Mouse (Mus musculus) mature B cell (primary cell): ENCODE measurements around the gene Cd209a.
"Not testable (repeated sequence)": the region's sequence is repeated elsewhere in the genome, so short reads cannot be mapped to it uniquely, and the experiment has no call there.

Source experiments
- in situ Hi-C: fragments of 300-500 bp; cut with MboI; formaldehyde crosslinking; loops from 2 replicates; pipeline ENCODE4 v1.14.3; 2019

Gene Cd209a

GRCm38 (mm10) chr8:3748761-3749160, at the start of gene Cd209a:
Gene Cd209a, minus strand, starts transcription at chr8:3748984.
- in situ Hi-C loops, result no loop called here

DNA sequence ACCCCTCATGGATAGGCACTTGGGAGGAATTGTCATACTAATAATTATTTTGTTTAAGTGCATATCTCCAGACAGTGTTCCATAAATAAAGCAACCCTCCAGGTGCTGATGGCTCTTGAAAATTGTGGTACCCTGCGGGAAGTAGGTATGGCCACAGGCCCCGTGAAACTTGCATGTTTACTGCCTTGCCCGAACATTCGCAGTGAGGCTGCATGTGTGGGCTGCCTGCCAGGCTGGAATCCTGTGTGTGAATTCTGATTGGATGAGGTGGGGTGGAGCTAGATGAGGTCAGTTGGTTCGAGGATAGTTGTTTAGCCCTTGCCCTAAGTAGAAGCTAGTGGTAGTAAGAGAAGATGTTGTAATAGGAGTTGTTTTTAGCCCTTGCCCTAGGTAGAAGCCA, 19.9 kb upstream of the Cd209a start:
- in situ Hi-C loops, result not testable (repeated sequence)

- in situ Hi-C loops, result no loop called here
Observed at GRCm38 (mm10) chr8:3754261-3754850, 5.6 kb upstream of the Cd209a start.

- in situ Hi-C loops, result no loop called here
Observed at GRCm38 (mm10) chr8:3736947-3737346, 11.8 kb downstream of the Cd209a start.

- in situ Hi-C loops, result no loop called here
Observed at GRCm38 (mm10) chr8:3735599-3735998, 13.2 kb downstream of the Cd209a start.

DNA sequence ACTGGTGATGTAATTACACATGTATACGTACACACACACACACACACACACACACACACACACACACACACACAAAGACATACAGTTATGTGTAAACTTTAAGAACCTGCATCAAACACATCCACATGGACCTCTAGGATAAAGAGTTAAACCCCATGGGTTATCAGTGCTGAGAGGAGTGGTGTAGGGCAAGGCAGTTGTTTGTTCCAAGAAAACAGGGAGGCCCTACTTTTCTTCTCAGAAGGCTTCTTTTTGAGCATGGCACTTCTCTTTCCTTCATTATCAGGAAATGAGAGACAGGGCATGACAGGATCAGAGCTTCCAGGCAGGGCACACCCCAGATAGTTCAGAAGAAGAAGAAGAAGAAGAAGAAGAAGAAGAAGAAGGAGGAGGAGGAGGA, 14.7 kb downstream of the Cd209a start:
- in situ Hi-C loops, result no loop called here

- in situ Hi-C loops, result no loop called here
Observed at GRCm38 (mm10) chr8:3721041-3721440, 27.7 kb downstream of the Cd209a start.

- in situ Hi-C loops, result no loop called here
Observed at GRCm38 (mm10) chr8:3720551-3720950, 28.2 kb downstream of the Cd209a start, which contains the start of gene Clec4g. Gene Clec4g, minus strand, starts transcription at chr8:3720651.

GRCm38 (mm10) chr8:3718559-3718958, 30.2 kb downstream of the Cd209a start:
- in situ Hi-C loops, result no loop called here

DNA sequence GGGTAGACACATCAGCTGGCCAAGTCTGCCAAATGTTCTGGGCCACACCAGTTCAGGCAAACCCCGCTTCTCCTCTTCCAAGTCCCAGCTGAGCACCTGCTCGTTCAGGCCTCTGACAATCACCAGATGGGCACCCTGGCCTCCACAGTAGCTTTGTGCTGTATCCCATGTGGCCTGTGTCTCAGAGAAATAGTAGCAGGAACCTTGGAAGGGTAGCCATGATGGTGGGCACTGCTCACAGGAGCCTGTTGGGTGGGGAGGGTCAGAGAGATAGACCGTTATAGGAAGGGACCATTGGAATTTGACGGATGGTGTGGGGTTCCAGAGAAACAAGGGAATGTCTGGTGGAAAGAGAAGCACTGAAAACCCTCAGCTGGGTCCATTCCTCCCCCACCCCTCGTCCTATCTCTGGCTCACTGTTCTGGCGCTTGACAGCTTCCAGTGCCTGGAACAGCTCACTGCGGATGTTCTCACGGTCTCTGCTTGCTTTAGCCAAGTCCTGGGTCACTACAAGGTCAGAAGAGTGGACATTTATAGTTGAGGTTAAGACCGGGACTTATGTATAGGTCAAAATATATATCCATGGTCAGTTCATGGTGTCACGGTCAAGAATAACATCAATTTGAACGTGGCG, 31.3 kb downstream of the Cd209a start:
- in situ Hi-C loops, result no loop called here

DNA sequence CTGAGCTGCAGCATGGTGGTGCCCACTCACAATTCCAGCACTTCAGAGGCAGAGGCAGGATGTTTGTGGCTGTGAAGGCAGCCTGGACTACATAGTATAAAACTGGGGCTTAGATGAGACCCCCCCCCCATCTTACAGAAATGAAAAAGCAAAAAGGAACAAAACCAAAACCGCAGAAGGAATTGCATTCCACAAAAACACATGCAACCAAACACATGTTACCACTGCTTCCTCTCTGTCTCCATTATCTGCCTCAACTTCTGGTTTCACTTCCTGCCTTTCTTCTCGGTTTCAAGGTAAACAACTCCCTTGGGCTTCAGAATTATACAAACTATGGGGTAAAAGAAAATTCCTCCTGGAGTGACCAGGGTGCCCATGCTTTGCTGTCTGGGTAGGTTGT, 37.1 kb downstream of the Cd209a start:
- in situ Hi-C loops, result no loop called here

DNA sequence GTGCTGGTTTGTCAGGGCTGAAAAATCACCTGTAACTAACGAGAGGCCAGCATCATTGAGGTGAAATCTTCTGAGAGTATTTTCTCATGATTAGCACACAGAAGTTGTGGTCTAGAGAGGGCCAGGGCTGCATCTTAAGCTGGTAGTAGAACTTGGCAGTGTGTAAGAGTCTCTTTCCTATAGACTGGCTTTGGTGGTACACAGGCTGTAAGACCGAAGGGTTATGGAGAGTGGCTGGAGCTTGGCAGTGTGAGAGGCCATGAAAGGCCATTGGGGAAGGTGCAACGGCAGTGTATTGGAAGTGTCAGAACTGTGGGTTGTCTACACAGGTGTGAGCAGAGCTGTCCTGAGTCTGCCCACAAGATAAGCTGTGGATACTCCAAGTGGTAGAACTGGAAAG, 38.5 kb downstream of the Cd209a start:
- in situ Hi-C loops, result no loop called here

DNA sequence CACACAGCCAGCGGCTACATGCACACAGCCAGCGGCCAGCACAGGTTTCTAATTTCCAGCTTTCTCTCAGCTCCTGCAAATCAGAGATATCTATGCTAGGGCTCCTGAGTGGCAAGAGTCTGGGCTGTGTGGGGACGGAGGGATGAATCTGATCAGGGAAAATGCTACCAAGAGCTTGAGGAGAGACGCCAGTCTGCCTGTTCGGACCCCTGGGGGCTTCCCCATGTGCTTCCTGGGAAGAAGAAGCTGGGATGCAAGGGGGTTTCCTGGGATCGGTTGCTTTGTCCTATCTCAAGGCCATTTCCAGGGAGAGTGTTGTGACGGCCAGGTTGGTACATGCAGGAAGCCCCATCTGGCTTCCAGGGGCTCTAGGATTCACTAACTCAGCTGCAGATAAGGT, 41.2 kb downstream of the Cd209a start:
- in situ Hi-C loops, result loop anchor here (10.0 kb wide), 1 partner anchor 247 kb away; the partner anchor contains the start of gene Cd209c

DNA sequence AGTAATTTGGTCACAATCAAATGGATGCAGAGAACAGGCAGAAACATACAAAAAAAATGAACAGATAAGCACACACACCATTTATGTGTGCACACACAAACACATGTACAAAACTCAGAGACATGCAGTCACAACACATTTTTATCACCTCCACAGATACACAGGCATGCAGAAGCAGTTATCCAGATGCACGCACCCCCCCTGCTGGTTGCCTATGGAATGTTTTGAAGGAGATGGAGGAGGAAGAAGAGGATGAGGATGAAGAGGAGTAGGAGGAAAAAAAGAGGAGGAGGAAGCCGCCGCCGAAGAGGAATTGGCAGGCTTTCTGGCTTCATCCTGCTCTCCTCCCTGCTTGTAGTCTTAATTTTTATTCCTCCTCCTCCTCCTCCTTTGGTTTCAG, 43.1 kb downstream of the Cd209a start:
- in situ Hi-C loops, result loop anchor here (10.0 kb wide), 1 partner anchor 249 kb away; the partner anchor contains the start of gene Cd209c

- in situ Hi-C loops, result loop anchor here (10.0 kb wide), 1 partner anchor 253 kb away; the partner anchor contains the start of gene Cd209c
Observed at GRCm38 (mm10) chr8:3701491-3701890, 47.3 kb downstream of the Cd209a start.

DNA sequence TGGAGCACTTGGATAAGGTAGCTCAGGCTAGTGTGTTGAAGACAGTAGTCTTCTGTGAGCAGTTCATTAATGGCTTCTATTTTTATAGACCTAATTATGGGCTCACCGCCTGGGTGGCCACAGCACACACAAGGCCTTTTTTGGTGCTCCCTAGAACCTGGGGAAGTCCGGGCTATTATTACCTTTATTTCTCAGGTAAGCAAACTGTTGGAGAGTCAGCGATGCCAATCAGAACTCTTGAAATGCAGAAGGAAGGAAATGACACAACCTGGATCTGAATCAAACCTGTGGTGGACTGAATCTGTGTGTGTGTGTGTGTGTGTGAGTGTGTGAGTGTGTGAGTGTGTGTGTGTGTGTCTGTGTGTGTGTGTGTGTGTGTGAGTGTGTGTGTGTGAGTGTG, 54.7 kb downstream of the Cd209a start, which contains the start of gene Fcer2a:
Gene Fcer2a, minus strand, starts transcription at position 55 of the 400 bp plus-strand sequence.
- in situ Hi-C loops, result no loop called here
